In genomic region chr2:25460135-25460534, GRCm38 (mm10) we compare ENCODE assay signal across 8 mouse cellular contexts. TPM values are rescaled to one million over a fixed set of nuclear protein-coding genes. Genes with fewer than 3 reads are reported as not detected.
DNase-seq lines count a peak whose midpoint lies in the region; ATAC-seq and TF ChIP-seq lines count a peak whose summit lies in the region.

No protein-coding gene starts in this region.

- no peak for ATAC-seq in lung, embryonic 16.5 days (ENCODE audit: low read depth)
- ATAC-seq in forebrain, postnatal 0 days: peak; percentile 6
- peak; percentile 28; the same call in 1 of the 2 replicates for ATAC-seq in neural tube, embryonic 13.5 days (ENCODE audit: low read depth)
- ATAC-seq in activated CD4-positive, CD25-positive, alpha-beta regulatory T cell, adult 4 months: no peak
- ATAC-seq in megakaryocyte-erythroid progenitor cell, adult 5-6 weeks (replicated peaks; ENCODE audit: low FRiP score, low TSS enrichment, poor library complexity, severe bottlenecking): no peak

- peak overlapping the region; percentile 80 for H3K9ac ChIP-seq in lung, embryonic 16.5 days (ENCODE audit: low read length)
- H3K9ac ChIP-seq in forebrain, postnatal 0 days: peak overlapping the region; percentile 85
- H3K9ac ChIP-seq in neural tube, embryonic 13.5 days: peak overlapping the region; percentile 87

- no peaks in the 10 kb centered on the region for H3K27me3 ChIP-seq in lung, embryonic 16.5 days (ENCODE audit: control insufficient read depth, insufficient read depth, low read depth, low read length)
- H3K27me3 ChIP-seq in embryonic facial prominence, embryonic 10.5 days (replicated peaks; ENCODE audit: low read depth, poor library complexity, severe bottlenecking): no peaks in the 10 kb centered on the region
- H3K27me3 ChIP-seq in forebrain, postnatal 0 days (ENCODE audit: insufficient read depth, low read length): no peaks in the 10 kb centered on the region
- H3K27me3 ChIP-seq in neural tube, embryonic 13.5 days: no peaks in the 10 kb centered on the region

- peaks cover 34% of the 10 kb centered on the region for H3K4me1 ChIP-seq in lung, embryonic 16.5 days (replicated peaks; ENCODE audit: control insufficient read depth, insufficient read depth, low read length)
- peaks cover 25% of the 10 kb centered on the region for H3K4me1 ChIP-seq in embryonic facial prominence, embryonic 10.5 days
- peaks cover 13% of the 10 kb centered on the region; the same call in 1 of the 2 replicates for H3K4me1 ChIP-seq in forebrain, postnatal 0 days (ENCODE audit: insufficient read depth)
- H3K4me1 ChIP-seq in neural tube, embryonic 13.5 days (replicated peaks): peaks cover 31% of the 10 kb centered on the region

- no peaks in the 10 kb centered on the region for H3K9me3 ChIP-seq in lung, embryonic 16.5 days (ENCODE audit: control insufficient read depth, low read length)
- H3K9me3 ChIP-seq in embryonic facial prominence, embryonic 10.5 days: no peaks in the 10 kb centered on the region
- no peaks in the 10 kb centered on the region for H3K9me3 ChIP-seq in forebrain, postnatal 0 days (ENCODE audit: low read length)
- no peaks in the 10 kb centered on the region for H3K9me3 ChIP-seq in neural tube, embryonic 13.5 days

- 25% methylated on average over 5 of the region's 5 CpGs for WGBS in lung, embryonic 16.5 days
- 39% methylated on average over 5 of the region's 5 CpGs for WGBS in embryonic facial prominence, embryonic 10.5 days
- 28% methylated on average over 5 of the region's 5 CpGs for WGBS in forebrain, postnatal 0 days
- WGBS in large intestine, adult 2 months: 18% methylated on average over 5 of the region's 5 CpGs
- WGBS in neural tube, embryonic 13.5 days: 37% methylated on average over 5 of the region's 5 CpGs

- TF ChIP-seq CTCF in forebrain, postnatal 0 days (IDR thresholded peaks at IDR 0.05; ENCODE audit: low read depth): no peak

- DNase-seq in lung, postnatal 4 days: no peak
- DNase-seq in embryonic facial prominence, embryonic 10.5 days (ENCODE audit: low spot score): no peak
- no peak for DNase-seq in forebrain, postnatal 0 days
- peak; percentile 27 for DNase-seq in large intestine, adult 2 months (ENCODE audit: low read depth, low spot score)

- peak overlapping the region; percentile 96 for H3K27ac ChIP-seq in lung, embryonic 16.5 days (ENCODE audit: low read length)
- peak overlapping the region; percentile 80 for H3K27ac ChIP-seq in embryonic facial prominence, embryonic 10.5 days (replicated peaks)
- H3K27ac ChIP-seq in forebrain, postnatal 0 days (ENCODE audit: low read depth, low read length): peak overlapping the region; percentile 97
- peak overlapping the region; percentile 96 for H3K27ac ChIP-seq in neural tube, embryonic 13.5 days (replicated peaks)

- H3K36me3 ChIP-seq in lung, embryonic 16.5 days (ENCODE audit: control insufficient read depth, insufficient read depth, low read length): no peaks in the 10 kb centered on the region
- H3K36me3 ChIP-seq in embryonic facial prominence, embryonic 10.5 days (replicated peaks): peaks cover 15% of the 10 kb centered on the region
- H3K36me3 ChIP-seq in forebrain, postnatal 0 days (ENCODE audit: insufficient read depth): peaks cover 19% of the 10 kb centered on the region
- peaks cover 21% of the 10 kb centered on the region for H3K36me3 ChIP-seq in neural tube, embryonic 13.5 days

- peak overlapping the region; percentile 73 for H3K4me3 ChIP-seq in lung, embryonic 16.5 days (ENCODE audit: low read length)
- peak overlapping the region; percentile 66 for H3K4me3 ChIP-seq in embryonic facial prominence, embryonic 10.5 days
- H3K4me3 ChIP-seq in forebrain, postnatal 0 days (ENCODE audit: low read depth, low read length): peak overlapping the region; percentile 74
- H3K4me3 ChIP-seq in neural tube, embryonic 13.5 days: peak overlapping the region; percentile 77

- H3K4me2 ChIP-seq in lung, embryonic 16.5 days (ENCODE audit: low read depth, low read length): peak overlapping the region; percentile 77
- H3K4me2 ChIP-seq in forebrain, postnatal 0 days (ENCODE audit: low read depth): peak overlapping the region; percentile 90
- H3K4me2 ChIP-seq in neural tube, embryonic 13.5 days: peak overlapping the region; percentile 89

RNA-seq across cellular contexts. Expression of gene Paxx, which starts 0.8 kb away (rescaled TPM):
- 37.9 and 44.8 TPM in 2 replicates for polyA plus RNA-seq in lung, embryonic 16.5 days (2015; fragmentation: Nextera tagmentation; extraction: Ambion mirVana)
- 15.8 and 16.0 TPM in 2 replicates for polyA plus RNA-seq in embryonic facial prominence, embryonic 10.5 days (2016; fragmentation: Nextera tagmentation; extraction: Ambion mirVana)
- total RNA-seq in forebrain, postnatal 0 days (2014; rRNA removed): 154 and 164 TPM in 2 replicates
- 151 and 154 TPM in 2 replicates for polyA plus RNA-seq in forebrain, postnatal 0 days (2015; fragmentation: Nextera tagmentation; extraction: Ambion mirVana)
- 45.6 and 48.9 TPM in 2 replicates for polyA plus RNA-seq in large intestine, adult 2 months (2012; rRNA removed)
- 85.1 and 97.1 TPM in 2 replicates for polyA plus RNA-seq in neural tube, embryonic 13.5 days (2015; fragmentation: Nextera tagmentation; extraction: Ambion mirVana)
- polyA plus RNA-seq in activated CD4-positive, CD25-positive, alpha-beta regulatory T cell, adult 4 months (2017; shearing (Covaris generic)): 10 to 100 TPM; 72.8 to 74.8 TPM
- total RNA-seq in megakaryocyte-erythroid progenitor cell, adult 5-6 weeks (2014; fragmentation: Nextera tagmentation): 34.5 and 36.3 TPM in 2 replicates
- total RNA-seq in megakaryocyte-erythroid progenitor cell, adult 5-6 weeks (2017): 17.9 and 25.9 TPM in 2 replicates

RNA-seq across cellular contexts. Expression of gene Clic3, which starts 3.5 kb away (rescaled TPM):
- polyA plus RNA-seq in lung, embryonic 16.5 days (2015; fragmentation: Nextera tagmentation; extraction: Ambion mirVana): 139 and 180 TPM in 2 replicates
- polyA plus RNA-seq in embryonic facial prominence, embryonic 10.5 days (2016; fragmentation: Nextera tagmentation; extraction: Ambion mirVana): 0.60 and 1.4 TPM in 2 replicates
- 0.48 TPM in 1 of 2 replicates, not detected in the other for total RNA-seq in forebrain, postnatal 0 days (2014; rRNA removed)
- 2.5 and 3.6 TPM in 2 replicates for polyA plus RNA-seq in forebrain, postnatal 0 days (2015; fragmentation: Nextera tagmentation; extraction: Ambion mirVana)
- polyA plus RNA-seq in large intestine, adult 2 months (2012; rRNA removed): 1.3 and 1.4 TPM in 2 replicates
- 2.8 and 3.2 TPM in 2 replicates for polyA plus RNA-seq in neural tube, embryonic 13.5 days (2015; fragmentation: Nextera tagmentation; extraction: Ambion mirVana)
- polyA plus RNA-seq in activated CD4-positive, CD25-positive, alpha-beta regulatory T cell, adult 4 months (2017; shearing (Covaris generic)): 1 to 10 TPM; 2.0 to 2.2 TPM
- not detected in 2 replicates for total RNA-seq in megakaryocyte-erythroid progenitor cell, adult 5-6 weeks (2014; fragmentation: Nextera tagmentation)
- not detected in 2 replicates for total RNA-seq in megakaryocyte-erythroid progenitor cell, adult 5-6 weeks (2017)

RNA-seq across cellular contexts. Expression of gene Ptgds, which starts 9.7 kb away (rescaled TPM):
- 10.7 and 16.5 TPM in 2 replicates for polyA plus RNA-seq in lung, embryonic 16.5 days (2015; fragmentation: Nextera tagmentation; extraction: Ambion mirVana)
- 0.18 TPM in 1 of 2 replicates, not detected in the other for polyA plus RNA-seq in embryonic facial prominence, embryonic 10.5 days (2016; fragmentation: Nextera tagmentation; extraction: Ambion mirVana)
- total RNA-seq in forebrain, postnatal 0 days (2014; rRNA removed): 1,270 and 1,729 TPM in 2 replicates
- 1,561 and 1,919 TPM in 2 replicates for polyA plus RNA-seq in forebrain, postnatal 0 days (2015; fragmentation: Nextera tagmentation; extraction: Ambion mirVana)
- 0.53 and 1.0 TPM in 2 replicates for polyA plus RNA-seq in large intestine, adult 2 months (2012; rRNA removed)
- 19.7 and 19.9 TPM in 2 replicates for polyA plus RNA-seq in neural tube, embryonic 13.5 days (2015; fragmentation: Nextera tagmentation; extraction: Ambion mirVana)
- not detected for polyA plus RNA-seq in activated CD4-positive, CD25-positive, alpha-beta regulatory T cell, adult 4 months (2017; shearing (Covaris generic))
- total RNA-seq in megakaryocyte-erythroid progenitor cell, adult 5-6 weeks (2014; fragmentation: Nextera tagmentation): not detected in 2 replicates
- not detected in 2 replicates for total RNA-seq in megakaryocyte-erythroid progenitor cell, adult 5-6 weeks (2017)

RNA-seq across cellular contexts. Expression of gene Abca2, which starts 31.6 kb away (rescaled TPM):
- polyA plus RNA-seq in lung, embryonic 16.5 days (2015; fragmentation: Nextera tagmentation; extraction: Ambion mirVana): 4.9 and 5.4 TPM in 2 replicates
- polyA plus RNA-seq in embryonic facial prominence, embryonic 10.5 days (2016; fragmentation: Nextera tagmentation; extraction: Ambion mirVana): 4.3 and 5.6 TPM in 2 replicates
- 51.5 and 67.4 TPM in 2 replicates for total RNA-seq in forebrain, postnatal 0 days (2014; rRNA removed)
- polyA plus RNA-seq in forebrain, postnatal 0 days (2015; fragmentation: Nextera tagmentation; extraction: Ambion mirVana): 8.8 and 10.5 TPM in 2 replicates
- 7.5 and 12.4 TPM in 2 replicates for polyA plus RNA-seq in large intestine, adult 2 months (2012; rRNA removed)
- 9.8 and 10.2 TPM in 2 replicates for polyA plus RNA-seq in neural tube, embryonic 13.5 days (2015; fragmentation: Nextera tagmentation; extraction: Ambion mirVana)
- polyA plus RNA-seq in activated CD4-positive, CD25-positive, alpha-beta regulatory T cell, adult 4 months (2017; shearing (Covaris generic)): 10 to 100 TPM; 32.8 to 41.4 TPM
- 34.7 and 38.3 TPM in 2 replicates for total RNA-seq in megakaryocyte-erythroid progenitor cell, adult 5-6 weeks (2014; fragmentation: Nextera tagmentation)
- 10.8 and 13.1 TPM in 2 replicates for total RNA-seq in megakaryocyte-erythroid progenitor cell, adult 5-6 weeks (2017)

RNA-seq across cellular contexts. Expression of gene Lcn12, which starts 33.6 kb away (rescaled TPM):
- polyA plus RNA-seq in lung, embryonic 16.5 days (2015; fragmentation: Nextera tagmentation; extraction: Ambion mirVana): not detected in 2 replicates
- polyA plus RNA-seq in embryonic facial prominence, embryonic 10.5 days (2016; fragmentation: Nextera tagmentation; extraction: Ambion mirVana): not detected in 2 replicates
- not detected in 2 replicates for total RNA-seq in forebrain, postnatal 0 days (2014; rRNA removed)
- not detected in 2 replicates for polyA plus RNA-seq in forebrain, postnatal 0 days (2015; fragmentation: Nextera tagmentation; extraction: Ambion mirVana)
- not detected in 2 replicates for polyA plus RNA-seq in large intestine, adult 2 months (2012; rRNA removed)
- polyA plus RNA-seq in neural tube, embryonic 13.5 days (2015; fragmentation: Nextera tagmentation; extraction: Ambion mirVana): not detected in 2 replicates
- polyA plus RNA-seq in activated CD4-positive, CD25-positive, alpha-beta regulatory T cell, adult 4 months (2017; shearing (Covaris generic)): not detected
- not detected in 2 replicates for total RNA-seq in megakaryocyte-erythroid progenitor cell, adult 5-6 weeks (2014; fragmentation: Nextera tagmentation)
- total RNA-seq in megakaryocyte-erythroid progenitor cell, adult 5-6 weeks (2017): not detected in 2 replicates

Comparison
In these comparisons a context has a peak if more than half of its experiments do, and no peak if none do; other contexts are left out.
1. ATAC-seq: peak in forebrain, postnatal 0 days (single experiment) and neural tube, embryonic 13.5 days (single experiment); none in lung, embryonic 16.5 days (single experiment), activated CD4-positive, CD25-positive, alpha-beta regulatory T cell, adult 4 months (single experiment) and megakaryocyte-erythroid progenitor cell, adult 5-6 weeks (single experiment).
2. RNA of gene Clic3, which starts 3.5 kb away (polyA plus RNA-seq): 139 to 180 TPM in lung, embryonic 16.5 days; 2.5 to 3.6 TPM in forebrain, postnatal 0 days, 2.8 to 3.2 TPM in neural tube, embryonic 13.5 days, 2.0 to 2.2 TPM in activated CD4-positive, CD25-positive, alpha-beta regulatory T cell, adult 4 months, 1.3 to 1.4 TPM in large intestine, adult 2 months and 0.60 to 1.4 TPM in embryonic facial prominence, embryonic 10.5 days; every median in the first group is over 10 times any median in the second.
3. RNA of gene Ptgds, which starts 9.7 kb away (polyA plus RNA-seq): 1,561 to 1,919 TPM in forebrain, postnatal 0 days; 19.7 to 19.9 TPM in neural tube, embryonic 13.5 days, 10.7 to 16.5 TPM in lung, embryonic 16.5 days, 0.53 to 1.0 TPM in large intestine, adult 2 months, 0.18 TPM in embryonic facial prominence, embryonic 10.5 days and not detected in activated CD4-positive, CD25-positive, alpha-beta regulatory T cell, adult 4 months; every median in the first group is over 10 times any median in the second.
4. Peak in every context shown above with its lines, with median percentiles within 50 percentile points of each other: H3K27ac ChIP-seq, H3K4me2 ChIP-seq, H3K4me3 ChIP-seq and H3K9ac ChIP-seq.